21 mouse cellular contexts compared by ENCODE assay signal in genomic region chr8:80185286-80185685, GRCm38 (mm10).
DNase-seq lines count a peak whose midpoint lies in the region; ATAC-seq and TF ChIP-seq lines count a peak whose summit lies in the region.
"Had no signal": no experiment of that assay in that cellular context is flagged by ENCODE, and none has a peak within 500 bp of the region (broad histone marks: within the 10 kb centered on the region; RNA-seq: fewer than 3 reads in every experiment).

No protein-coding gene starts in this region.

- no peak overlapping the region for H3K4me2 ChIP-seq in lung, embryonic 14.5 days
- H3K4me2 ChIP-seq in hindbrain, embryonic 13.5 days = no peak overlapping the region

- no peaks in the 10 kb centered on the region for H3K27me3 ChIP-seq in lung, embryonic 14.5 days (ENCODE audit: insufficient read depth, low read length)
- no peaks in the 10 kb centered on the region for H3K27me3 ChIP-seq in hindbrain, embryonic 13.5 days
- H3K27me3 ChIP-seq: CH12.LX had no signal

- 19% methylated on average over 4 of the region's 4 CpGs for WGBS in lung, embryonic 14.5 days
- WGBS in hindbrain, embryonic 13.5 days = 48% methylated on average over 4 of the region's 4 CpGs

- H3K9ac ChIP-seq in lung, embryonic 14.5 days = no peak overlapping the region
- no peak overlapping the region for H3K9ac ChIP-seq in hindbrain, embryonic 13.5 days

- no peaks in the 10 kb centered on the region for H3K36me3 ChIP-seq in lung, embryonic 14.5 days (ENCODE audit: insufficient read depth)
- H3K36me3 ChIP-seq in hindbrain, embryonic 13.5 days = no peaks in the 10 kb centered on the region
- H3K36me3 ChIP-seq: G1E had no signal

- no peak for TF ChIP-seq CTCF in lung, embryonic 14.5 days (IDR thresholded peaks at IDR 0.05; ENCODE audit: low read depth)

- no peak for ATAC-seq in lung, embryonic 14.5 days (ENCODE audit: insufficient read depth)
- peak; percentile 52; the same call in 1 of the 2 replicates for ATAC-seq in common myeloid progenitor, adult 5-6 weeks (replicated peaks; ENCODE audit: low read depth, poor library complexity, severe bottlenecking)
- ATAC-seq in hematopoietic stem cell, adult 5-6 weeks (replicated peaks in 1 of 2; ENCODE audit: insufficient read depth in 1 of 2, low FRiP score in 2 of 2, low TSS enrichment in 1 of 2, low read depth in 1 of 2, poor library complexity in 2 of 2, severe bottlenecking in 2 of 2) = peak; percentile 39 to 73; a peak in 3 of 4 replicates
- ATAC-seq in hindbrain, embryonic 13.5 days (ENCODE audit: low FRiP score) = no peak
- ATAC-seq: activated CD4-positive, CD25-positive, alpha-beta regulatory T cell, adult 4 months; CD4-positive, CD25-positive, alpha-beta regulatory T cell, adult 4 months; Patski had no signal

- no peak overlapping the region for H3K4me3 ChIP-seq in lung, embryonic 14.5 days (ENCODE audit: low read depth, low read length)
- H3K4me3 ChIP-seq in hindbrain, embryonic 13.5 days = no peak overlapping the region

- DNase-seq in lung, embryonic 14.5 days = peak; percentile 20
- DNase-seq in lung, postnatal 4 days = no peak
- DNase-seq in heart, adult 11 months = no peak
- DNase-seq: adrenal gland, adult 2 months; adrenal gland, adult 8-10 months; adrenal gland, postnatal 10 days; adrenal gland, postnatal 14 days; adrenal gland, postnatal 25 days; adrenal gland, postnatal 36 days; B cell, adult 2 months; cerebellum, adult 11 months; cerebellum, adult 11-12 months; cerebellum, adult 18-20 months had no signal

- no peak overlapping the region for H3K27ac ChIP-seq in lung, embryonic 14.5 days (ENCODE audit: low read depth)
- no peak overlapping the region for H3K27ac ChIP-seq in hindbrain, embryonic 13.5 days

- H3K4me1 ChIP-seq in lung, embryonic 14.5 days (ENCODE audit: insufficient read depth) = no peaks in the 10 kb centered on the region
- H3K4me1 ChIP-seq in hindbrain, embryonic 13.5 days (replicated peaks) = no peaks in the 10 kb centered on the region

- H3K9me3 ChIP-seq in lung, embryonic 14.5 days (ENCODE audit: low read depth, low read length) = no peaks in the 10 kb centered on the region
- H3K9me3 ChIP-seq in hindbrain, embryonic 13.5 days = no peaks in the 10 kb centered on the region

Comparison
In these comparisons a context has a peak if more than half of its experiments do, and no peak if none do; other contexts are left out.
1. ATAC-seq: peak in common myeloid progenitor, adult 5-6 weeks (single experiment) and hematopoietic stem cell, adult 5-6 weeks (2 of 2); none in lung, embryonic 14.5 days (single experiment) and hindbrain, embryonic 13.5 days (single experiment).